Mouse (Mus musculus) lung, embryonic 14.5 days (tissue): ENCODE measurements around the gene Sin3a. TPM values are rescaled to one million over a fixed set of nuclear protein-coding genes. Genes with fewer than 3 reads are reported as not detected.

Experiments used
- ATAC-seq: fragments of 200-750 bp; cut with Nextera tagmentation; 2 replicates; pipeline ENCODE4 v1.8.0; 2017; ENCODE audit warnings: mild to moderate bottlenecking, moderate TSS enrichment, moderate library complexity; ENCODE audit not compliant: insufficient read depth
- DNase-seq: peaks from one replicate; pipeline ENCODE4 v3.0.0-alpha.2; 2015
- H3K27ac ChIP-seq: fragments of 300-500 bp; sonication (generic); 2 replicates; pipeline ENCODE4 v1.5.1; 2014; ENCODE audit warnings: low read depth, mild to moderate bottlenecking, moderate library complexity
- H3K27me3 ChIP-seq: fragments of 300-500 bp; sonication (generic); 2 replicates; pipeline ENCODE4 v1.6.1; 2014; ENCODE audit warnings: low read length, control low read depth; ENCODE audit not compliant: insufficient read depth
- H3K36me3 ChIP-seq: fragments of 300-500 bp; sonication (generic); 2 replicates; pipeline ENCODE4 v1.6.1; 2014; ENCODE audit warnings: control low read depth; ENCODE audit not compliant: insufficient read depth
- H3K4me1 ChIP-seq: fragments of 300-500 bp; sonication (generic); 2 replicates; pipeline ENCODE4 v1.6.1; 2014; ENCODE audit warnings: antibody characterized with exemption, control low read depth; ENCODE audit not compliant: insufficient read depth
- H3K4me2 ChIP-seq: fragments of 300-500 bp; sonication (generic); 2 replicates; pipeline ENCODE4 v1.6.1; 2014; ENCODE audit warnings: mild to moderate bottlenecking
- H3K4me3 ChIP-seq: fragments of 300-500 bp; sonication (generic); 2 replicates; pipeline ENCODE4 v1.5.1; 2014; ENCODE audit warnings: low read depth, low read length
- H3K9ac ChIP-seq: fragments of 300-500 bp; sonication (generic); 2 replicates; pipeline ENCODE4 v1.6.1; 2014
- H3K9me3 ChIP-seq: fragments of 300-500 bp; sonication (generic); 2 replicates; pipeline ENCODE4 v1.6.1; 2016; ENCODE audit warnings: low read depth, low read length, control low read depth
- CTCF ChIP-seq: IDR thresholded peaks from 2 replicates; pipeline ENCODE4 v1.5.1; 2016; ENCODE audit warnings: antibody characterized with exemption, low read depth
- WGBS: fragments of 180-500 bp; shearing (Covaris S2); extraction: QIAGEN DNeasy Blood & Tissue Kit; methylation state at CpG from one replicate; pipeline ENCODE4 v1.1.7; 2014; 5-methylcytosine and 5-hydroxymethylcytosine counted together
- polyA plus RNA-seq: library from polyadenylated mRNA; unstranded; fragments of >200 nt; fragmentation: Nextera tagmentation; extraction: Ambion mirVana; gene quantifications from 2 replicates; pipeline ENCODE4 v1.2.1, GENCODE M21; 2014

The Sin3a gene
- polyA plus RNA-seq, 1 experiment from 2014 or later: 52.1 TPM

DNA sequence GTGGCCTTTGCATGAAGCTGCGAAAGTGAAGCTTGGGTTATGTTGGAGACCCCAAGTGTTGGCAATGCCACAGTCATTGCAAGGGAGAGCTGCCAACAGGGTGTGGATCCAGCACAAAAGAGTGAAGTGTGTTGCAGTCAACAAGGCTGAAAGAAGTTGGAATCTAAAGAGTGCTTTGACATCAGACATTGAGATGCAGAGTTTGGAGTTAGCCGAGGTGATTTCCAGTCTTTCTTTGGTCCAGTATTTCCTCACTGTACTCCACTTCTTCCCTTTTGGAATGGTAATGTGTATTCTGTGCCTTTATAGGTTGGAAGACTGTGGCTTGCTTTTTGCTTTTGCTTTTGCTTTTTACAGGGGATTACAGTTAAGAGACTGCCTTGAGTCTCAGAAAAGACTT, 94.3 kb downstream of the Sin3a start:
- no peaks in the 10 kb centered on the region for H3K4me1 ChIP-seq
- H3K27me3 ChIP-seq: no peaks in the 10 kb centered on the region
- no peaks in the 10 kb centered on the region for H3K9me3 ChIP-seq
- 89% methylated on average over 2 of the region's 2 CpGs for WGBS
- no peak overlapping the region for H3K4me3 ChIP-seq
- TF ChIP-seq CTCF: no peak
- no peak overlapping the region for H3K9ac ChIP-seq
- no peak overlapping the region for H3K4me2 ChIP-seq
- no peaks in the 10 kb centered on the region for H3K36me3 ChIP-seq
- ATAC-seq (no peak), DNase-seq (no peak)
- H3K27ac ChIP-seq: no peak overlapping the region

GRCm38 (mm10) chr9:57168411-57168810, 96.6 kb downstream of the Sin3a start:
- TF ChIP-seq CTCF: no peak
- no peak for ATAC-seq
- WGBS: 80% methylated on average over 5 of the region's 5 CpGs

More at GRCm38 (mm10) chr9:57168411-57168810, 96.6 kb downstream of the Sin3a start:
- Histone ChIP-seq H3K36me3 (no peaks in the 10 kb centered on the region), H3K27me3 (no peaks in the 10 kb centered on the region), H3K9ac (no peak overlapping the region), H3K4me3 (no peak overlapping the region), H3K4me1 (no peaks in the 10 kb centered on the region), H3K9me3 (no peaks in the 10 kb centered on the region), H3K4me2 (no peak overlapping the region), H3K27ac (no peak overlapping the region)
- DNase-seq: no peak

Other genes starting within 250 kb of the Sin3a start
- 0.23 and 1.1 TPM in 2 replicates for gene Odf3l1, start 207.4 kb upstream of the Sin3a start, polyA plus RNA-seq
- 12.3 and 13.9 TPM in 2 replicates for gene Cspg4, start 207.0 kb upstream of the Sin3a start, polyA plus RNA-seq
- gene Snx33, start 143.7 kb upstream of the Sin3a start, polyA plus RNA-seq: 7.8 and 9.5 TPM in 2 replicates
- 69.6 and 75.1 TPM in 2 replicates for gene Imp3, start 134.6 kb upstream of the Sin3a start, polyA plus RNA-seq
- gene Snupn, start 121.2 kb upstream of the Sin3a start, polyA plus RNA-seq: 23.2 and 24.2 TPM in 2 replicates
- gene Ptpn9, start 77.1 kb upstream of the Sin3a start, polyA plus RNA-seq: 39.5 and 40.9 TPM in 2 replicates
- 44.2 and 45.2 TPM in 2 replicates for gene Man2c1, start 58.6 kb downstream of the Sin3a start, polyA plus RNA-seq
- 5.9 and 7.1 TPM in 2 replicates for gene Neil1, start 76.3 kb downstream of the Sin3a start, polyA plus RNA-seq
- gene Commd4, start 86.3 kb downstream of the Sin3a start, polyA plus RNA-seq: 78.5 and 79.2 TPM in 2 replicates
- gene Trcg1, start 164.5 kb downstream of the Sin3a start, polyA plus RNA-seq: not detected in 2 replicates
- 25.6 and 26.3 TPM in 2 replicates for gene 1700017B05Rik, start 190.6 kb downstream of the Sin3a start, polyA plus RNA-seq